Mouse (Mus musculus): Measurements from ENCODE around the gene Tm9sf4. TPM values are rescaled to one million over a fixed set of nuclear protein-coding genes. Genes with fewer than 3 reads are reported as not detected.

The Tm9sf4 gene
- polyA plus RNA-seq, 1 experiment from 2014 or later, result 68.1 TPM

GRCm38 (mm10) chr2:153249751-153250150 lies 88.6 kb downstream of the Tm9sf4 start:
- no peaks in the 10 kb centered on the region for H3K27me3 ChIP-seq (ENCODE audit: insufficient read depth, low read length)
- no peak overlapping the region for H3K4me2 ChIP-seq (ENCODE audit: low read length)
- no peak for TF ChIP-seq CTCF (IDR thresholded peaks at IDR 0.05; ENCODE audit: low read depth)
- H3K9me3 ChIP-seq (replicated peaks; ENCODE audit: low read length), result no peaks in the 10 kb centered on the region
- 83% methylated on average over 5 of the region's 5 CpGs for WGBS
- no peak overlapping the region for H3K9ac ChIP-seq (ENCODE audit: low read depth, low read length)
- DNase-seq (ENCODE audit: low spot score) (no peak), ATAC-seq (replicated peaks; ENCODE audit: low FRiP score, low read depth) (no peak)
- H3K4me3 ChIP-seq (replicated peaks; ENCODE audit: low read depth, low read length), result no peak overlapping the region
- peaks cover 17% of the 10 kb centered on the region for H3K36me3 ChIP-seq (ENCODE audit: insufficient read depth, low read length)
- no peak overlapping the region for H3K27ac ChIP-seq
- no peaks in the 10 kb centered on the region for H3K4me1 ChIP-seq (replicated peaks; ENCODE audit: insufficient read depth, low read length)

GRCm38 (mm10) chr2:153256604-153257003 lies 95.5 kb downstream of the Tm9sf4 start:
- DNase-seq (ENCODE audit: low spot score), result no peak

GRCm38 (mm10) chr2:153259030-153259863 lies 98.1 kb downstream of the Tm9sf4 start:
- Histone ChIP-seq H3K27me3 (ENCODE audit: insufficient read depth, low read length) (no peaks in the 10 kb centered on the region), H3K4me3 (replicated peaks; ENCODE audit: low read depth, low read length) (no peak overlapping the region), H3K9me3 (replicated peaks; ENCODE audit: low read length) (no peaks in the 10 kb centered on the region), H3K4me1 (replicated peaks; ENCODE audit: insufficient read depth, low read length) (no peaks in the 10 kb centered on the region), H3K36me3 (ENCODE audit: insufficient read depth, low read length) (peaks cover 26% of the 10 kb centered on the region), H3K4me2 (ENCODE audit: low read length) (no peak overlapping the region), H3K9ac (ENCODE audit: low read depth, low read length) (no peak overlapping the region), H3K27ac (no peak overlapping the region)
- DNase-seq (ENCODE audit: low spot score) (peak; percentile 25), ATAC-seq (replicated peaks; ENCODE audit: low FRiP score, low read depth) (no peak)
- TF ChIP-seq CTCF (IDR thresholded peaks at IDR 0.05; ENCODE audit: low read depth), result no peak
- WGBS, result 64% methylated on average over 12 of the region's 12 CpGs

More at GRCm38 (mm10) chr2:153256604-153257003, 95.5 kb downstream of the Tm9sf4 start:
- 92% methylated on average over 2 of the region's 2 CpGs for WGBS
- peaks cover 13% of the 10 kb centered on the region for H3K36me3 ChIP-seq (ENCODE audit: insufficient read depth, low read length)
- no peak for TF ChIP-seq CTCF (IDR thresholded peaks at IDR 0.05; ENCODE audit: low read depth)
- no peaks in the 10 kb centered on the region for H3K4me1 ChIP-seq (replicated peaks; ENCODE audit: insufficient read depth, low read length)
- H3K9ac ChIP-seq (ENCODE audit: low read depth, low read length), result no peak overlapping the region
- no peaks in the 10 kb centered on the region for H3K9me3 ChIP-seq (replicated peaks; ENCODE audit: low read length)
- H3K4me3 ChIP-seq (replicated peaks; ENCODE audit: low read depth, low read length), result no peak overlapping the region
- no peak overlapping the region for H3K4me2 ChIP-seq (ENCODE audit: low read length)
- H3K27me3 ChIP-seq (ENCODE audit: insufficient read depth, low read length), result no peaks in the 10 kb centered on the region
- ATAC-seq (replicated peaks; ENCODE audit: low FRiP score, low read depth), result no peak
- no peak overlapping the region for H3K27ac ChIP-seq

Other genes with a start within 250 kb of the Tm9sf4 start
- 0.14 and 0.21 TPM in 2 replicates for gene Mylk2, start 250.0 kb upstream of the Tm9sf4 start, polyA plus RNA-seq (2015; fragmentation: Nextera tagmentation; extraction: Ambion mirVana)
- gene Foxs1, start 228.1 kb upstream of the Tm9sf4 start, polyA plus RNA-seq (2015; fragmentation: Nextera tagmentation; extraction: Ambion mirVana), result 9.4 and 10.4 TPM in 2 replicates
- 6.9 and 8.8 TPM in 2 replicates for gene Dusp15, start 209.6 kb upstream of the Tm9sf4 start, polyA plus RNA-seq (2015; fragmentation: Nextera tagmentation; extraction: Ambion mirVana)
- gene Ttll9, start 198.8 kb upstream of the Tm9sf4 start, polyA plus RNA-seq (2015; fragmentation: Nextera tagmentation; extraction: Ambion mirVana), result 0.64 and 0.75 TPM in 2 replicates
- 103 and 109 TPM in 2 replicates for gene Pdrg1, start 145.9 kb upstream of the Tm9sf4 start, polyA plus RNA-seq (2015; fragmentation: Nextera tagmentation; extraction: Ambion mirVana)
- not detected in 2 replicates for gene Xkr7, start 129.5 kb upstream of the Tm9sf4 start, polyA plus RNA-seq (2015; fragmentation: Nextera tagmentation; extraction: Ambion mirVana)
- 3.4 TPM in 2 replicates for gene Ccm2l, start 95.3 kb upstream of the Tm9sf4 start, polyA plus RNA-seq (2015; fragmentation: Nextera tagmentation; extraction: Ambion mirVana)
- gene Hck, start 52.8 kb upstream of the Tm9sf4 start, polyA plus RNA-seq (2015; fragmentation: Nextera tagmentation; extraction: Ambion mirVana), result 3.6 and 4.3 TPM in 2 replicates
- gene Tspyl3, start 64.1 kb downstream of the Tm9sf4 start, polyA plus RNA-seq (2015; fragmentation: Nextera tagmentation; extraction: Ambion mirVana), result 9.3 and 10.6 TPM in 2 replicates
- gene Plagl2, start 80.1 kb downstream of the Tm9sf4 start, polyA plus RNA-seq (2015; fragmentation: Nextera tagmentation; extraction: Ambion mirVana), result 7.8 and 8.2 TPM in 2 replicates
- gene Pofut1, start 80.2 kb downstream of the Tm9sf4 start, polyA plus RNA-seq (2015; fragmentation: Nextera tagmentation; extraction: Ambion mirVana), result 3.6 and 4.6 TPM in 2 replicates
- 6.0 and 6.7 TPM in 2 replicates for gene Kif3b, start 130.1 kb downstream of the Tm9sf4 start, polyA plus RNA-seq (2015; fragmentation: Nextera tagmentation; extraction: Ambion mirVana)
- gene Asxl1, start 184.5 kb downstream of the Tm9sf4 start, polyA plus RNA-seq (2015; fragmentation: Nextera tagmentation; extraction: Ambion mirVana), result 12.3 and 14.1 TPM in 2 replicates

Data from kidney, postnatal 0 days (tissue).